Mouse (Mus musculus) midbrain, postnatal 0 days (tissue): ENCODE results near the gene Gpm6a. TPM values are rescaled to one million over a fixed set of nuclear protein-coding genes. Genes with fewer than 3 reads are reported as not detected.

Experiments
- ATAC-seq: fragments of 200-750 bp; cut with Nextera tagmentation; 2 replicates; pipeline ENCODE4 v1.8.0; 2017; ENCODE audit warnings: moderate number of reproducible peaks, mild to moderate bottlenecking, moderate TSS enrichment, moderate library complexity; ENCODE audit not compliant: low FRiP score
- DNase-seq: peaks from one replicate; pipeline ENCODE4 v3.0.0-alpha.2; 2015; ENCODE audit warnings: low spot score
- H3K27ac ChIP-seq: fragments of 300-500 bp; sonication (generic); 2 replicates; pipeline ENCODE4 v1.5.1; 2014; ENCODE audit warnings: low read depth, mild to moderate bottlenecking, low read length, mixed read lengths
- H3K27me3 ChIP-seq: fragments of 300-500 bp; sonication (generic); 2 replicates; pipeline ENCODE4 v1.6.1; 2014; ENCODE audit warnings: low read length, control low read depth, mixed read lengths; ENCODE audit not compliant: insufficient read depth
- H3K36me3 ChIP-seq: fragments of 300-500 bp; sonication (generic); 2 replicates; pipeline ENCODE4 v1.6.1; 2014; ENCODE audit warnings: low read length, control low read depth, mixed read lengths; ENCODE audit not compliant: insufficient read depth
- H3K4me1 ChIP-seq: fragments of 300-500 bp; sonication (generic); 2 replicates; pipeline ENCODE4 v1.6.1; 2014; ENCODE audit warnings: mild to moderate bottlenecking, control low read depth, antibody characterized with exemption, low read length, mixed read lengths; ENCODE audit not compliant: insufficient read depth
- H3K4me2 ChIP-seq: fragments of 300-500 bp; sonication (generic); 2 replicates; pipeline ENCODE4 v1.6.1; 2014; ENCODE audit warnings: low read depth, mild to moderate bottlenecking, low read length, mixed read lengths; ENCODE audit not compliant: poor library complexity, severe bottlenecking
- H3K4me3 ChIP-seq: fragments of 300-500 bp; sonication (generic); 2 replicates; pipeline ENCODE4 v1.5.1; 2014; ENCODE audit warnings: low read depth, mild to moderate bottlenecking, low read length, moderate library complexity
- H3K9ac ChIP-seq: fragments of 300-500 bp; sonication (generic); replicated peaks from 2 replicates; pipeline ENCODE4 v1.6.1; 2014; ENCODE audit warnings: mild to moderate bottlenecking, low read length, moderate library complexity, mixed read lengths; ENCODE audit not compliant: poor library complexity, severe bottlenecking
- H3K9me3 ChIP-seq: fragments of 300-500 bp; sonication (generic); 2 replicates; pipeline ENCODE4 v1.6.1; 2016; ENCODE audit warnings: low read length, control low read depth
- CTCF ChIP-seq: IDR thresholded peaks from 2 replicates; pipeline ENCODE4 v1.5.1; 2016; ENCODE audit warnings: antibody characterized with exemption, mild to moderate bottlenecking
- WGBS: fragments of 180-500 bp; shearing (Covaris S2); extraction: QIAGEN DNeasy Blood & Tissue Kit; methylation state at CpG from one replicate; pipeline ENCODE4 v1.1.7; 2014; 5-methylcytosine and 5-hydroxymethylcytosine counted together
- polyA plus RNA-seq: library from polyadenylated mRNA; unstranded; fragments of >200 nt; fragmentation: Nextera tagmentation; extraction: Ambion mirVana; gene quantifications from 2 replicates; pipeline ENCODE4 v1.2.1, GENCODE M21; 2015
- total RNA-seq: library from RNA; depleted of rRNA; stranded (reverse); fragments of >200 nt; gene quantifications from 2 replicates; pipeline ENCODE4 v1.2.3, GENCODE M21; 2014; rRNA removed

Gene Gpm6a
- total and polyA plus RNA-seq, 2 experiments from 2014 or later = 624 to 913 TPM

DNA sequence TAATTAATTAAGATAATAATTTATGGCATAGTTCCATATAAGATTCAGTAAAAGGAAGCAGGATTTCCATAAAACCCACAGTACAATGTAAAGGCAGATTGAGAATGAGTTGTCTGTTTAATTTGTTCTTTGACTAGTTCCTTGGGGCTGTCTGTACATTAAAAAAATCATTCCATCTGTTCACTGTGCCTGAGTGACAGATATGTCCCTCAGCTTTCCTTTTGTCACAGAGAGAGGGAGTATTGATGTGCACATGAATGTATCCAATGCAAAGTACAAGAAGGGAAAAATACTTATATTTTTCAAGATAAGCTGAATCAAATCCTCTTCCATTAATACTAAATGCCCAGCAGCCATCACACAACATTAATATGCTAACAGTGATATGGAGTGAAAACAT lies 147.6 kb downstream of the Gpm6a start:
- no peak for TF ChIP-seq CTCF
- Histone ChIP-seq H3K27me3 (no peaks in the 10 kb centered on the region), H3K4me3 (no peak overlapping the region), H3K27ac (no peak overlapping the region), H3K4me2 (no peak overlapping the region), H3K36me3 (no peaks in the 10 kb centered on the region), H3K4me1 (no peaks in the 10 kb centered on the region), H3K9ac (no peak overlapping the region), H3K9me3 (no peaks in the 10 kb centered on the region)
- ATAC-seq (no peak), DNase-seq (no peak)

DNA sequence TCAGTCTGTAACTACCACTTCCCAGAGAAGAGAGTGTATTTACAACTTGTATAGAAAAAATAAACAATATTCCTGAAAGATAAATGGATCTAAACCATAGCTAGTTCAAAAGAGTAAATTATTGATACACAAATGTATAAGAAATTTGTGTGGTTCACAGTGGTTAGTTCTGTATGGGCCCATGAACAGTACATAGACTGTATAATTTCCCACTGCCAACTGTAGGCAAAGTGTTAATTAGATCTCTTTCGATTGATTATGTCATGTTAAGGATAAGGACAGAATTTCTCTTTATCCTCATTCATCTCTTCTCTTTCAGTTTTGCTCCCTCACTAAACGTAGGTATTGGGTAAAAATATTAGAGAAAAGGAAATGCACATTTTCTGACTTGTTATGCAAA lies 148.4 kb downstream of the Gpm6a start:
- Histone ChIP-seq H3K4me3 (no peak overlapping the region), H3K27ac (no peak overlapping the region), H3K36me3 (no peaks in the 10 kb centered on the region), H3K27me3 (no peaks in the 10 kb centered on the region), H3K4me2 (no peak overlapping the region), H3K9ac (no peak overlapping the region), H3K4me1 (no peaks in the 10 kb centered on the region), H3K9me3 (no peaks in the 10 kb centered on the region)
- 71% methylated on average over 2 of the region's 2 CpGs for WGBS
- DNase-seq (no peak), ATAC-seq (no peak)
- TF ChIP-seq CTCF = no peak

DNA sequence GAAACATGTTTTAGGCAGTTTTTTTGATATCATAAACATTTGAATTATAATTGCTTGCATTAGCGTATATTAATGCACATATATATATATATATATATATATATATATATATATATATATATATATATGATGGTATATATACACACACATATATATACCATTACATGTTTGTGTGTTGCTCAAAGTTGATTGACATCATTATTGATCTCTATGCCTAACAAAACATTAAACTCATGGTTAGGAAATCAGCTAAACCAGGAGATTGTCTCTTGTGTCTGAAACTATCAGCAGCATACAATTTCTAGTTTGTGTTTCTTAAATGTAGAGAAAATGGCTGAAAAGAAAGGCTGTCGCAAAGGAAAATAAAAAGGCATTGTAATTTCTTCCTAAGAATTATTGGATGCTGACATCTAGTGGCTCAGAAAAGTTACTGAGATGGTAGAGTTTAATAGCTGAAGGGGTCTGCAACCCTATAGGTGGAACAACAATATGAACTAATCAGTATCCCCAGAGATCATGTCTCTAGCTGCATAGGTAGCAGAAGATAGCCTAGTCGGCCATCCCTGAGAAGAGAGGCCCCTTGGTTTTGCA lies 149.3 kb downstream of the Gpm6a start:
- Histone ChIP-seq H3K4me1 (no peaks in the 10 kb centered on the region), H3K27me3 (no peaks in the 10 kb centered on the region), H3K36me3 (no peaks in the 10 kb centered on the region), H3K9me3 (no peaks in the 10 kb centered on the region), H3K27ac (no peak overlapping the region), H3K4me3 (no peak overlapping the region), H3K4me2 (no peak overlapping the region), H3K9ac (no peak overlapping the region)
- TF ChIP-seq CTCF = peak; percentile 84
- 27% methylated on average over 3 of the region's 3 CpGs for WGBS
- peak; percentile 56; the same call in 1 of the 2 replicates for ATAC-seq
- DNase-seq = peak; percentile 82

Other genes starting within 250 kb of the Gpm6a start
- 16.7 and 18.6 TPM in 2 replicates for gene Wdr17, start 67.7 kb upstream of the Gpm6a start, total RNA-seq
- 13.1 and 13.9 TPM in 2 replicates for gene Wdr17, start 67.7 kb upstream of the Gpm6a start, polyA plus RNA-seq